Mouse (Mus musculus) hematopoietic stem cell, adult 5-6 weeks (primary cell): ENCODE data around the gene Bmpr2. TPM values are rescaled to one million over a fixed set of nuclear protein-coding genes. Genes with fewer than 3 reads are reported as not detected.

Experiments used
- ATAC-seq, 2 experiments: fragments of 125-278 bp in 1 of 2; replicated peaks in 1 of 2; 2 replicates each; pipeline ENCODE4 v1.8.0; 2016 to 2017; ENCODE audit warnings: inconsistent platforms in 2 of 2, mild to moderate bottlenecking in 2 of 2, moderate number of reproducible peaks in 2 of 2, low read depth in 1 of 2, moderate TSS enrichment in 1 of 2; ENCODE audit not compliant: low FRiP score in 2 of 2, poor library complexity in 2 of 2, severe bottlenecking in 2 of 2, insufficient read depth in 1 of 2, low TSS enrichment in 1 of 2
- total RNA-seq: library from RNA; stranded (forward); fragments of 172-1452, 232-1000 nt; gene quantifications from 2 replicates; pipeline ENCODE4 v1.2.3, GENCODE M21; 2017

Bmpr2 gene
- total RNA-seq, 1 experiment from 2014 or later: 17.2 TPM

DNA sequence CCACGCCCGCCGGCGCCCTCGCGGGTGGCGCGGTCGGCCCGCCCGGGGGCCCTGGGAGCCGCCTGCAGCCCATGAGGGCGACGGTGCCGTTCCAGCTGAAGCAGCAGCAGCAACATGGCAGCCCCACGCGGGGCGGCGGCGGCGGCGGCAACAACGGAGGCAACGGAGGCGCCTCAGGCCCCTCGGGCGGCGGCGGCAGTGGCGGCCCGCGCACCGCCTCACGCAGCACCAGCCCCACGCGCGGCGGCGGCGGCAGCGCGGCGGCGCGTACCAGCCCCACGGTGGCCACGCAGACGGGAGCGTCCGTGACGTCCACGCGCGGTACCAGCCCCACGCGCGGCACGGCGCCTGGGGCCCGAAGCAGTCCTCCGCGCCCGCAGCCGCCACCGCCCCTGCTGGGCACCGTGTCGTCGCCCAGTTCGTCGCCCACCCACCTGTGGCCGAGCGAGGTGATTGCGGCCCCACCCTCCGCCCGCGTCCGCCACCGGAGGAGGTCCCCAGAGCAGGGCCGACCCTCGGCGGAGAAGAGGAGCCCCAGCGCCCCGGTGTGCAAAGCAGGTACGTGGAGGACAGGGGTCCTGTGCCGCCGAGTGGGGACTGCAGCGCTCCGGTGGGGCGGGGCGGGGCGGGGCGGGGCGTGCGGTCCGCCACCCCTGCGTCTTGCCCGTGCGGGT lies 150.1 kb downstream of the Bmpr2 start:
- no peak for ATAC-seq

DNA sequence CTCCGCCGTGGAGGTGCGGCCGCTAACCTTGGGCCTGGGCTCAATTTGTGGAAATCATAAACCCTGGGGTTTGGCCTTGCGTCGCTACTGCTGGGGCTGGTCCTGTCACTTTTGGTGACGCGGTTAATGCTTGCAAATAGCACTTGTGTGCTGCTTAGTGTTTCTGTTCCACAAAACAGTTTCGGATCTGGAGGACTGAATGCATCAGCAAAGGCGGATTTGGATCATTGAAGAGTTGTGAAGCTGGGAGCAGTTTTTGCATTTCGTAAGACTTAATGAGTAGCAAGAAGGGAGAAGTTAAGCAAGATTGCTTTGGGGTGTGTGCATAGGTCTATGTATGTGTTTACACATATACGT lies 150.6 kb downstream of the Bmpr2 start:
- ATAC-seq: peak; percentile 4 to 41; a peak in 1 of 4 replicates

DNA sequence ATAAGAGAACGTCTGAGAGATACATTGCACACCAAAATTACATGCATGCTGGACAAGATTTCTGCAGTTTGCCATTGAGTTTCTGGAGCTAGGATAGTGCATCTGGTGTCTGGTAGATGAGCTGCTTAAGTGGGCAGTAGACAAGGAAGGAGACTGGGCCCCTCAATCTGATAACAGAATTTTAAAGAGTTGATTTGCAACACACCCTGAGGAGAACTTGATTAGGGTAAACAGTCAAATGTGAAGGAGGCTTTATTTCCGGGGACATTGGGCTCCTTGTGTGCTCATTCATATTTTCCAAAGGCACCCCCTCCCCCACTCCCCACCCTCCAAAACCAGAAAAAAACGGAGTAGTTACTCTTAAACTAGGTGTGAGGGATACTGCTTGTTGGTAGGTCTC lies 151.6 kb downstream of the Bmpr2 start:
- ATAC-seq: no peak

DNA sequence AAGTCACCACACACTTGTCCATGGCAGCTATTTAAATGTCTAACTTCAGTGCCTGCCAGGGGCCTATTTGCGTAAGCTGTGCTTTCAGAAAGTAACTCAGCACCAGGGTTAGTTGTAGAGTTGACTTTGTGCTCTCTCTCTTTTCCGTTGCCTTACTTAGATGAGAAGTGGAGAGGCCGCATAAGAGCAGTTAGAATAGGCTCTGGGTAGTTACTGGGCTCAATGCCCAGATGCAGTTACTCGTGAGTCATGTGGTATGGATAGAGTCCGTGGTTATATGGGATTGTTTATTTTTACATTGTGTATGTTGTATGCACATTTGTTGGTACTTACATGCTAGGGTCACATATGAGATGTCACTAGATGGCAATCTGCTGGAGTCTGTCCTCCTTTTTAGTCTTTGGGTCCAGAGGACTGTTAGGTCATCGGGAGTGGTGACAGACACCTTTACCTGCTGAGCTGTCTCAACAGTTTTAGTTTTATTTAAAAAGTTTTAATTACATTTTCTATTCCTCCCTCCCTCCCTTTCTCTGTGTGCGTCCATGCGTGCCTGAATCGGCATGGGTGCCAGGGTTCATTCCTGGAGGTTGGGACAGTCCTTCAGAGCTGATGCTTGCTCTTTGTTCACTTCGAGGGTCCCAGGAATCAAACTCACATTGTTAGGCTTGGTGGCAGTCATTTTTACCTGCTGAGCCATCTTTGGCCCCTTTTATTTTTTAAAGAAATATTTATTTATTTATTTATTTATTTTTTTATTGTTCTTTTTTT lies 152.8 kb downstream of the Bmpr2 start:
- no peak for ATAC-seq

DNA sequence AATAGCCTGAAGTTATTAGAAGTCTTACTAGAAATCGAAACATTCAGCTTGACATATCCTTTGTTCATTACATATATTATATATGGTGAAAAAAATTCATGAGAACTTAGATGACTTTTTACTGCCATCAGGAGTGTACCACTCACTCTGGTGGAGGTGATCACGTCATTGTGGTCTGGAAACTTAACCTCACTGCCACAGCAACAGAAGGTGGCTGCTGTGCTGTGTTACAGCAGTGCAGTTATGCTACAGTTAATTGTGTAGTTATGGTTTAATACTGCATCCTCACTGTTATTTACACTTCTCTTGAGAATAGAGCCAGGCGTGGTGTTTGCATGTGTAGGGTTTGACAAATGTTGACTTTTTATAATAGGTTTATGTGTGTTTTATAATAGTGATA lies 154.2 kb downstream of the Bmpr2 start:
- peak; percentile 38 to 39; a peak in 2 of 4 replicates for ATAC-seq

DNA sequence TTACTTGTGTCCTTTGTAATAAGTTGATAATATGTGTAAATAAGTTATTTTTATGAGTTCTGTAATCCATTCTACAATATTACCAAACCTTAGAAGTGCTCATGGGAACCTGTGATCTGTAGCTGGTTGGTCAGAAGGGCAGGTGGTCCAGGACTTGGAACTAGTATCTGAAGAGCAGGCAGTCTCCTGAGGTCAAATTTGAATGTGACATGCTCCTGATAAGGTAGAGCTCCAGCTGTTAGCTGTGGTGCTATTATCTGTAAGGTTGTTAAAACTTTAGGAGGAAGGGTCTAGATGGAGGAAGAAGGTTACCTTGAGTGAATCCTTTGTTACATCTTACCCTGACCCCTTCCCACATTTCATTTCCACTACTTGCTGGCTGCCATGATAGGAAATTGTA lies 154.9 kb downstream of the Bmpr2 start:
- no peak for ATAC-seq

DNA sequence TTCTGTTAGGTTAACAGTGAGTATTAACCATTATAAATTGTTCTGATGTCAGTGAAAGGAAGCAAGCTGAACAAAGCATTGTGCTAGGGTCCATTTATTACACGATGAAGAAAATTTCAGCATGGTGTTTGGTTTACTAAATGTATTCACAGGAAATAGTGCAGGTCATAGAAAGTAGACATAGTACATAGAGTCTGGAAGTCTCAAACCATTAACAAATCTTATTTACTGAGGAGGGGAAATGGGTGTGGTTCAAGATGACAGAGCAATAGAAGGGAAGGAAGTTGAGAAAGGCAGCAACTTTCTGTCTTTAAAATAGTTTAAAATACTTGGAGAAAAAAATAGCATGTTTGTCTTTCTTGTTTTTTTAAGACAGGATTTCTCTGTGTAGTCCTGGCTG lies 160.0 kb downstream of the Bmpr2 start:
- ATAC-seq: peak; percentile 29 to 48; a peak in 1 of 4 replicates

DNA sequence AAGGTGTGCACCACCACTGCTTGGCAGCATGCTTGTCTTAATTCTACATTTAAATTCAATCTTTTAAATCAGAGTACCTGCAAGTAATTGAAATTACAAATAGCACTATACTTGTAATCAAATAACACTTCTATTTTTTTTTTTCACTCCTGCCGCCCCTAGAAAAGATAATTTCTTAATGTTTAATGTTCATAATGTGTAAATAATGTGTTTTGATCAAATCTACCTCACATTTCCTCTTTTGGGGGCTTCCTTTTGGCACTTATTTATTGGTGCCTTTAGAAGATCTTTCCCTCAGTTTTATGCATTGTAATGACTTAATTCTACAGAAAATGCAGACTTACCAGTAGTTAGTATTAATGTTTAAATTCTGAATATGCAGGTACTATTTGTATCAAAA lies 160.5 kb downstream of the Bmpr2 start:
- no peak for ATAC-seq

DNA sequence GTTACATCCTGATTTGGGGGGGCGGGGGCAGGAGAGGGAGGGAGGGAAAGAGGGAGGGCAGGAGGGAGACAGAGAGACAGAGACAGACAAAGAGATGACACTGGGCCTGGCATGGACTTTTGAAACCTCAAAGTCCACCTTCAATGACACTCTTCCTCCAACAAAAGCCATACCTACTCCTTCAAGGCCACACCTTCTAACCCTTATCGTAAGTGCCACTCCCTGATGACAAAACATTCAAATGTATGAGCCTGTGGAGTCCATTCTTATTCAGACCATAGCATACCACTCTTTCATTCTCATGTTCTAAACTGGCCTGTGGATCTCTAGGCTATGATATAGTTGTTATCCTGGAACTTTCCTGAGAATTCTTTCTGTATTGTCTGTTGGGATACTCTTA lies 161.2 kb downstream of the Bmpr2 start:
- no peak for ATAC-seq

DNA sequence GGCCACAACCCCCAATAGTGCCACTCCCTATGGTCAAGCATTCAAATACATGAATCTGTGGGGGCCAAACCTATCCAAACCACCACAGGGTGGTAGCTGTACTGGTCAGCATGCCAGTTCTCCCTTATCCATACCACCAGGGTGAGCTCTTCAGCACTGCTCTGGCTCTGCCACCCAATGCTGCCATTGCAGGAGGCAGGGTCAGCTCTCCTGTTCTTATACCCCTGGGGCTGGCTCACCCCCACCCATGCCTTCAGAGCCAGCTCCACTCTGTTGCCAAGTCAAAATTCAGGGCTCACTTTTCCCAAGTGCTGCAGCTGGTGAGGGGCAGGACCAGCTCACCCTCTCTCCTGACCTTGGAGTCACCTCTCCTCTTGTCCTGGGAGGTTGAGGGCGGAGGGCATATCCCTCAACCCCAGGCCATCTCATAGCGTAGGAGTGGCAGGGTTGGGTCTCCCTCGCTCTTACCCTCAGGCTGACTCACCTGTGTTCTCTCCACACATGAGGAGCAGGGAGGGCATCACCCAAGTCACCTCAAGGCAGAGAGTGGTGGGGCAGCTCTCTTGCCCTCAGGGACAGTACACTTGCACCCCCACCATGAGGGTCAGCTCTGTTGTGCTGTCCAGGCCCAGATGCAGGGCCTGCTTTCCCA lies 162.9 kb downstream of the Bmpr2 start:
- ATAC-seq: no peak

DNA sequence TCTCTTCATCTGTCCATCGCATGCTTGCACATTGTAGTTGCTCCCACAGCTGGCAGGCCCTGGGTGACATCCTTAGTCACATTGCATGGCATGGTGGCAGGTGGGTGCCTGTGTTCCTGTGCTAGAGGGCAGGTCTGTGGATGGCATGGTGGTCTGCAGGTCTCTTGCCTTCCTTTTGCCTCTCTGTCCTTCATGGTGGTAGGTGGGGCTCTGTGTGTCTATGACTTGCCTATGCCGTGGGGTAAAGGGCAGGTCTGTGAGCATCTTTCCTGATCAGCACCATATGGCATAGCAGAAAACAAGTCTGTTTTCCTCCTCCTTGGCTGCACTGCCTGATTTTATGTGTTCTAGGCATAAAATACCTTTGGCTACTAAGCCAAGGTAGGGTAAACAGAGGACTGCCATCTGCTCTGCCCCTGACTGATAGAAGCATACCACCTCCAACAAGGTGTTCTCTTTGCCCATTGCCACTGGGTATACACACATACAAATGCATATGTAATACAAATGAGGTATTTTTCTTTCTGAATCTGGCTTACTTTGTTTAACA lies 164.0 kb downstream of the Bmpr2 start:
- no peak for ATAC-seq

Other genes with a start within 250 kb of the Bmpr2 start
- 20.3 and 48.0 TPM in 2 replicates for gene Gm973, start 247.1 kb upstream of the Bmpr2 start, total RNA-seq
- 203 and 210 TPM in 2 replicates for gene Sumo1, start 92.6 kb upstream of the Bmpr2 start, total RNA-seq
- 1,382 and 1,858 TPM in 2 replicates for gene Nop58, start 78.4 kb upstream of the Bmpr2 start, total RNA-seq
- 25.0 and 31.0 TPM in 2 replicates for gene Fam117b, start 149.6 kb downstream of the Bmpr2 start, total RNA-seq